Mouse (Mus musculus) kidney, postnatal 25 days (tissue): Measurements from ENCODE around the gene Scg5.
A peak's percentile ranks its signal among the peaks of the same experiment; 100 is the strongest.

Source experiments
- DNase-seq, 2 experiments: peaks; one replicate each; pipeline ENCODE4 v3.0.0; 2021; ENCODE audit warnings: mixed read lengths in 2 of 2

Scg5 gene

DNA sequence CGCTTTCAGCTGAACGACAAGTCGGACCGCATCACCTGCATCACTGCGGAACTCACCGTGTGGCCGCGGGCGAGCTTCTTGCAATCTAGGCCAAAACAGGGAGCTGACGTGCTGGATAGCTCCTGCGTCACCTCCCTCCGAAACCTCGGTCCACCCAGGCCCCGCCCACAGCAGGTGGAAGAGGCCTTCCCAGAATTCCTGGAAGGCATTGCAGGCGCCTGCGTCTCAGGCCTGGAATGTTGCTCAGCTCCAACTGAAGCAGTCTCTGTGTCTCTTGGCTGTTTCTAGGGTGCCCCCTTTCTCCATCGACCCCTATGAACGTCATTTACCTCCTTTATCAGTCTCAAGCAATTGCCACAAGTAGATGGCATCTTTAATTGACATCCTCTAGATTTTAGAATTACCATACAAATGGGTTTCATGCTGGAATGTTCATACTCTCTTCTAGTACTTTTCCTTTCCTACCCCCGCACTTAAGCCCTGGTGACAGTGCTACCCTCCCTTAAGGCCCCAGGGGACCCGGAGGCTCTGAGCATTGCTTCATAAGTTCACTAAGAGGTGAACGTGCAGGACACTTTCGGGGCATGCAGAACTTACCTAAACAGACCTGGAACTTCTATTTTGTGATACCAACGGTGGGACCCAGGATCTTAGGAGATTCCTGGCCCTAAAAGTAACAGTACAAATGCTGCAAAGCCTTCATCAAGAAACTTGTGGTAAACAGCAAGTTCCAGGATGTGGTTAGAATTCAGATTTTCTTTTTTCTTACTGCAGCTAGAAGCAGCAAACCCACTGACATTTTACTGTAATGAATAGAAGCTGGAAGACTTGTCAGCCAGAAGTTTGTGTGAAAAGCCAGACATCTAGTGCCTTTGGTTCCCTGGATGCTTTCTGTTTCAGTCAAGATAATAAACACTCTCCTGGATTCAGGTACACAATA is at the start of gene Scg5:
TSS of gene Scg5 (minus strand) at position 179 of the 940 bp plus-strand sequence.
- peak; percentile 73 to 88 for DNase-seq

- DNase-seq = no peak
Observed at GRCm38 (mm10) chr2:113870115-113870514, 41.2 kb upstream of the Scg5 start.

DNA sequence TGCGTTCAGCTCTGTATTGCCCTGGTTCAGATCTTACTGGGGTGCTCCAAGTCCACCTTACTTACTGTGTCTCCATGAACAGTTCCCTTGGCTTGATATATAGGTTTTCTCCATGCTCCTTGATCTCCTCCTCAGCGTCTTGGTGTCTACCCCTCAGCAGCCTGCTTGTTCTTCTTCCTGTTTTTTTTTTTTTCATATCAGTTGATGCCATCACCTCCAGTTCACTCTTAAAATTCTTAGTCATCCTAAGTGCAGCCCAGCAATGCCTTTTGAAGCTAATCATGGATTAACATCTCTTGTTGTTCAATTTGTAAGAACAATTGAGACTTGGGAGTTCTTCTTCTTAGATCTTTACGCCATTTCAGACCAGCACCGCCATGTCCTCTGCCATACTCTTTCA is 39.5 kb upstream of the Scg5 start:
- DNase-seq = no peak

DNA sequence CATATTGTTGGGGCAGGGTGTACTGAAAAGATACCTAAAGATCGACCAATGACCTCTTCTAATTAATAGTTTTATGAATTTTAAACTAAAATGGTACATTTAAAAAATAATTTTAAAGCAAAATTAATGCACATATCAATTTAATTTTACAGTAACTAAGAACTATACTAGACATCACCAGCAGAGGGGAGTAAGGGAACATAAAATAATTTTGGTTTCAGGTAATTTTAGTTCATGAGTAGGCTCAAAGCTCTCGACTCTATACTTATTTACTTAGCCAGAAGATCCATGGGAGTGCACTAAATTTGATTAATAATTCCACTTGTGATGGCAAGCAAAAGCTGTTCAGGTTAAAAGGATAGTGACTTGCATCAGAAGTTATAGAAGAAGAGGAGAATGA is 37.2 kb upstream of the Scg5 start:
- DNase-seq = no peak

- DNase-seq = no peak
Observed at GRCm38 (mm10) chr2:113849141-113849540, 20.2 kb upstream of the Scg5 start.

DNA sequence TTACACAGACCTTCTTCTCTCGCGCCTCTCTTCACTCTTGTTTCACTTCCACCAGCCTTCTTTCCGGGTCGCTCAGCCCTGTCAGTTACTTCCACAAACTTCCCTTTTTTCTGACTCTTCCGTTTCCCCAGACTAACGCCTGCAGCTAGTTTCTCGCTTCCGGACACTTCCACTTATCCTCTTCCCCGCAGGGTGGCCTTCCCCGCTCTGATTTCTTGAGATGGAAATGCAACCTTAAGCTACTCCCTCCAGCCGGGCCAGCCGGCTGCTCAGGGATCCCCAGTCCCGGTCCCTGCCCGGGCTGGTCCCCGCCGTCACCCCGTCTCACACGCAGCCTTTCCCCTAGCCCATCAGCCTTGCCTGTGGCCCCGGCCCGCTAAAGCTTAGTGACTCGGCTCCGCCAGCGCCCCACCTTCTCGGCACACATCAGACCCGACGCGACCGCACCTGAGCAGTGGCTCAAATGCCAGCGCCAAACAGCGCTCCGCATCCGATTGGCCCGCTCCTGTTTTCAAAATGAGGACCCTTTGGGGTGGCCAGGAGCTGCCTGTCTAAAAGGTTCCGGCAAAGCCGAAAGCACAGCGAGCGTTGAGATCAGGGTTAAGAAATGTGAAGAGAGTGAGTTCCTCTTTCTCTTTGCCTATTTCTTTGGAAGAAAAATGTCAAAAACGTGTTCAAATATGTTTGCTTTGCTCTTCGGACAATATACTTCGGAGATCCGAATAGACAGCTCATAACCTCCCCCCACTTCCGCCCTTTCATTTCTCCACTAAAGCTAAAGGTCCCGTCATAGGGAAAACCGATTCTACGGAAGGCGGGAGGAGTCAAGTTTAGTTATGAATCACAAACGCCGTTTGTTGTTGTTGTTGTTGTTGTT is 19.6 kb upstream of the Scg5 start, which contains the start of gene Arhgap11a:
TSS of gene Arhgap11a (minus strand) at position 417 of the 877 bp plus-strand sequence.
- peak; percentile 93 to 96 for DNase-seq

GRCm38 (mm10) chr2:113847678-113848244 is 18.8 kb upstream of the Scg5 start:
- DNase-seq = peak; percentile 23 to 61

DNA sequence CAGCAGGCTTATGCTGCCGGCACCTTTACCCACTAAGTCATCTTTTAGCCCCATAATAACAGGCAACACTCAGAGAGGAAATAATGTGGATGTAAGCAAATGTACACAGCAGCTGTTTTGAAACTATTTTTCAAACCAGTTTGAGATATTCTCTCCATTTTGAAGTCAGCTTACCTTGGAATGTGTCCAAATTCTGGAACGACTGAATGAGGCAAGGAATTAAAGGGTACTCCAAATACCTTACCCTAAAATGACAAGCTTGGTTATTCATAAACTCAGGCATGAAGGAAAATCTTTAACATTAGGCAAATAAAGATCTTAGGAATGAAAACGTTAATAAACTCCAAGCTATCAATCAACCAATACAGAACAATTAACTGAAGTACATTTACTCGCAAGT is 16.2 kb upstream of the Scg5 start:
- no peak for DNase-seq

DNA sequence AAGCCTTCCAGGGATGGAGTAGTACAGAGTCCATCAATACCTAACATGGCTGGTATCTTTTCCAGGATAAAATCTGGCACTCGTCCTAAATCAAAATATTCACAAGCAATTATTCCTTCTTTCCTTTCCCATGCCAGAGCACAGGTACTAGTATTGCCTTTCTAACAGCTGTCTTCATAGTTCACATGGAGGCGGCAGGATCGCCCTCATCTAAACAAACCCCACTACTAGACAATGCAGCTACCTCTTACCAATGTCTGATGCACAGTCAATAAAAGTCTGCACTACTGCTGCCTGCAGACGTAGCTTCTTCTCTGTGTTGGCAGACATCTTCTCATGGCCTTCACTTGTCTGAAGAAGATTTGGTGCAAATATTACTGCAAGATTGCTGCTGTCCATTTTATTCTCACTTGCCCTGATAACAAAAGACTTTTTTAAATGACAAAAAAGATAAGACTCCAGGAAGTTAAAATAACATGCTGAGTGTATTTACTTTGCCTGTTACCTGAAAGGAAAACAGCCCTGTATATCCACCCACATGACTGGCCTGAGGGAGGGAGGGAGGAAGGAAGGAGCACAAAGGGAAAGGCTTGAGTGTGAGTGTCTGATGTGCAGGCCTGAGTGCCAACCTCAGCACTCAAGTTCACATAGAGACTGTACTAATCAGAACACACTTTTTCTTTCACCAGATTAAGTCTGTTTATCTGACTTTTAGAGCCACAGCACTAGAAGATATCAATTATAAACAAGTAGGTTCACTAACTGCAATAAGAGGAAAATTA is 12.9 kb upstream of the Scg5 start:
- no peak for DNase-seq

GRCm38 (mm10) chr2:113839488-113839887 is 10.6 kb upstream of the Scg5 start:
- peak; percentile 60 to 63 for DNase-seq

DNA sequence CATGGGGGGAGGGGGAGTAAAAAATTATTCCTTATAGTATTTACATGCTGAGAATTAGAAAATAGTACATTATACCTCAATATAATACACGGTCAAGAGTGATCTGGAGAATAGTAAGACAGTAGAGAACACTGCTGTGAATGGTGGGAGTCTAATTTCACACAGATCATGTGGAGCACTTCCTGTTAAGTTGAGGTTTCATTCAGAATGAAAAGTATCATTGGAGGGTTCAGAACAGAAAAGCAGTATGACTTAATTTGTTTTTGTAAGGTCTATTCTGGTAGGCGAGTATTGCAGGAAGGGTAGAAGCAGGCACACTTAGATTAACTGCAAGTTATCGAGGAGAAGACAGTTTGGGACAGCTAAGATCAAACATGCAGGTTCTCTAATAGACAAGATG is 6.3 kb upstream of the Scg5 start:
- no peak for DNase-seq

GRCm38 (mm10) chr2:113828086-113828942 is 607 bp downstream of the Scg5 start:
- no peak for DNase-seq

DNA sequence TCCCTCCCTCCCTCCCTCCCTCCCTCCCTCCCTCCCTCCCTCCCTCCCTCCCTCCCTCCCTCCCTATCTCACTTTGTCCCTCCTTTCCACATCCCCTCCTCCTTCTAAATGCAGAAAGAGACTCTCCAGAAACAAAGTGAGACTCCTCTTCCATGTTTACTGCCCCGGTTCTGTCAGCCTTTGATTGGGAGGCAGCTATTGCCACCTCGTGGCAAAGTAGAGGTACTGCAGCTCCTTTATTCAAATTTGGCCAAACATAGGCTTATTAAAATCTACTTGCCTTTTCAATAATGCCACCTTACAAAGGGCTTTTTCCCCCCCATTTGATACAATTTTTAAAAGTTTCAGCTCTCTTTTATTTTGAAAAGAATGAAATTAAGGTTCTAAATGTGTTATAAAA is 5.0 kb downstream of the Scg5 start:
- DNase-seq = no peak

- no peak for DNase-seq
Observed at GRCm38 (mm10) chr2:113822367-113822766, 6.6 kb downstream of the Scg5 start.

DNA sequence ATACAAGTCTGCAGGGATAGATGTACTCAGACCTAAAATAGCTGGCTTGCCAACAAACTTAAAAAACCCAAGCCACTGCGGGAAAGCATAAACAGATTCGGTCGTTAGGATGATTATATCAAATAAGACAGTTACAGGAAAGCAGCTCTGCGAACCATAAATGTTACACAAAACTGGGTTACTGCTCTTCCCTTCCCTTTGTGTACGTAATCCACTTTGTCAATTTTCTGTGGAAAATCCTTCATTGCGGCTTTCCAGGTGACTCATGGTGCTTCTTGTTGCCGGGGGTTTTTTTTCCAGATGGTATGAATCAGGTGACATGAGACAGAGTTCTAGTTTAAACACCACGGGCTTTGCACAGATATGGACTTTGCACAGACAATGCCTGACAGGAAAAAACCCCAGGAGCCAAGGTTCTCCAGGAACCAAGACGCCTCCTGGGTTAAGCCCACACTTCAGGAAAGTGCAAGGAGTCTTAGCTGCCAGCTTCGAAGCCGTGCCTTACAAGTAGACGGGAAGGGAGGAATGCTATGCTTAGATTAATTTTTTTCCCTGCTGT is 7.7 kb downstream of the Scg5 start:
- peak; percentile 24 to 57 for DNase-seq

DNA sequence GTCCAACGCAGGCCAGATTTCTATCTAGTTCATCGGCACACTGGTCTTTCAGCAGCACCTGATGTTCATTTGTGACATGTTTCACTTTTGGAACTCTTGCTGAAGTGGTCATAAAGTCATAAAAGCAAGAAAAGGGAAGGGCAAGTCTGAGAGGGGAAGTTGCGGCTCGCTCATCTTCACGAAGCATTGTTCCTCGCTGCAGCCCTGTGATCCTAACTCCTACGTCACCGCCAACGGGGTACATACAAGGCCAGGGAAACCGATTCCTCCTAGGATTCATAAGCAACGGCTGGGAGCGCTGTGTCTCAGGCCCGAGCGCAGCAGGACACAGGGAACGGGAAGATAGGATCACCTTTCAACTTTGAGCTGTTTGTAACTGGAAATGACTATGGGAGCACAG is 8.8 kb downstream of the Scg5 start:
- DNase-seq = no peak

- DNase-seq = no peak
Observed at GRCm38 (mm10) chr2:113817681-113818606, 11.0 kb downstream of the Scg5 start.

DNA sequence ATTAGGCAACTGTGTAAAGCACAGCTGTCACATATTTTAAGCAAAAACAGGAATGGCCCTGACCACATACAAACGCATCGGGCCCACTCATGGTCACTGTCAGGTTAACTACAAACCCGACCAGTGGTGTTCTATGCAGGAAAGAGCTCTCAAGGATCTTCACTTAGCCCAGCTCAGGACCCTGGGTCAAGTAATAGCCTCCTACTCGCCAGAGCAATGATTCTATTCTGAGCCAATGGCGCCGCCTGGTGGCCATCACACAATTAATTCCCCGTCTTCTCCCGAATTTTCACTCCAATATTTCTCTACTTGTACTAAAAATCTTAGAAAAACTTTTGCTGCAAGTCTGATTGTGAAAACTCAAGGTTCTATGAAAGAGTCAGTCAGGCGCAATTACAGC is 21.3 kb downstream of the Scg5 start:
- peak; percentile 68 to 80 for DNase-seq

DNA sequence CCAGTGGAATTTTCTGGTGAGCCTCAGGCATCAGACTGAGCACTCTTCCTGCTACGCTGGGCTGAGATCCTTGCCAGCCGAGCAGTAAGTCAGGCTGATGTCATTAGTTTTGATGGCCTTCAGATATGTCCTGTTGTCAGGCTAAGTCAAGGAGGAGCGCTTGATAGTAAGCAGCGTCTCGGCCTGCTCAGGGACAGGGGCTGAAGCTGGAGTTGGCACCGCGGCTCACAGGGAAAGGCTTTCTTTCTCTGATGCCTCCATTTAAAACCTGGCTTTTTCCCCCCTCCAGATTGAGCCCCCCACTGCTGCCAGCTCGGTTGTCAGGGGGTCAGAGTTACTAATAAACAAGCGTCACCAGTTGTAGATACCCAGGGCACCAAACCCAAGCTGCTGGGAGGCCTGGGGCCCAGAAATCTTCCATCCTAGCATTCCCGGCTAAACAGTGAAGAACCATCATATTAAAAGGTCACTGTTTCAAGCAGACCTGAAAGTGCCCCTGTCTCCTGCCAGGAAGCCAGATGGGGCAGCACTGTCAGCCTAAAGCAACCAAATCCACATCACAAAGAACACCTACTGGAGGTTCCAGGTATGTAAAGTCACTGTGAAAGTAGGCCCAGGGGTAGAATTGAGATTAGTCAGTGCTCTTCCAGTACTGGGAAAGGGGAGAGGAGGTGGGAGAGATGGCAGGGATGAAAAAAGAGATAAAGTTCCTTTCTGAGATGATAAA is 21.9 kb downstream of the Scg5 start:
- DNase-seq = no peak
